Mouse (Mus musculus) limb, embryonic 10.5 days (tissue): ENCODE measurements around the gene Podxl. TPM values are rescaled to one million over a fixed set of nuclear protein-coding genes. Genes with fewer than 3 reads are reported as not detected.
"Not testable (repeated sequence)": the region's sequence is repeated elsewhere in the genome, so short reads cannot be mapped to it uniquely, and the experiment has no call there.

Experiments used
- DNase-seq: peaks from one replicate; pipeline ENCODE4 v3.0.0-alpha.2; 2017; ENCODE audit warnings: low spot score
- H3K27ac ChIP-seq: fragments of 300-500 bp; sonication (generic); 2 replicates; pipeline ENCODE4 v1.5.1; 2016; ENCODE audit warnings: mild to moderate bottlenecking
- H3K27me3 ChIP-seq: fragments of 300-500 bp; sonication (generic); 2 replicates; pipeline ENCODE4 v1.6.1; 2016; ENCODE audit warnings: low read depth, mild to moderate bottlenecking; ENCODE audit not compliant: poor library complexity, severe bottlenecking
- H3K36me3 ChIP-seq: fragments of 300-500 bp; sonication (generic); 2 replicates; pipeline ENCODE4 v1.6.1; 2016; ENCODE audit warnings: mild to moderate bottlenecking, moderate library complexity
- H3K4me1 ChIP-seq: fragments of 300-500 bp; sonication (generic); 2 replicates; pipeline ENCODE4 v1.6.1; 2016
- H3K4me3 ChIP-seq: fragments of 300-500 bp; sonication (generic); 2 replicates; pipeline ENCODE4 v1.5.1; 2016; ENCODE audit warnings: mild to moderate bottlenecking, moderate library complexity
- H3K9me3 ChIP-seq: fragments of 300-500 bp; sonication (generic); replicated peaks from 2 replicates; pipeline ENCODE4 v1.6.1; 2016; ENCODE audit warnings: mild to moderate bottlenecking
- WGBS: fragments of 180-500 bp; shearing (Covaris S2); methylation state at CpG from one replicate; pipeline ENCODE4 v1.1.7; 2016; 5-methylcytosine and 5-hydroxymethylcytosine counted together
- polyA plus RNA-seq: library from polyadenylated mRNA; unstranded; fragments of >200 nt; fragmentation: Nextera tagmentation; extraction: Ambion mirVana; gene quantifications from 2 replicates; pipeline ENCODE4 v1.2.1, GENCODE M21; 2016

The Podxl gene
- polyA plus RNA-seq, 1 experiment from 2014 or later, result 12.1 TPM

- Histone ChIP-seq H3K36me3 (no peaks in the 10 kb centered on the region), H3K27ac (peak overlapping the region; percentile 83; the same call in 1 of the 2 replicates), H3K4me1 (peaks cover 30% of the 10 kb centered on the region), H3K27me3 (peaks cover 84% of the 10 kb centered on the region), H3K9me3 (no peaks in the 10 kb centered on the region), H3K4me3 (peak overlapping the region; percentile 72)
- peak; percentile 38 for DNase-seq
- WGBS, result 6% methylated on average over 16 of the region's 16 CpGs
Measured at GRCm38 (mm10) chr6:31562371-31563080, 1.3 kb downstream of the Podxl start.

DNA sequence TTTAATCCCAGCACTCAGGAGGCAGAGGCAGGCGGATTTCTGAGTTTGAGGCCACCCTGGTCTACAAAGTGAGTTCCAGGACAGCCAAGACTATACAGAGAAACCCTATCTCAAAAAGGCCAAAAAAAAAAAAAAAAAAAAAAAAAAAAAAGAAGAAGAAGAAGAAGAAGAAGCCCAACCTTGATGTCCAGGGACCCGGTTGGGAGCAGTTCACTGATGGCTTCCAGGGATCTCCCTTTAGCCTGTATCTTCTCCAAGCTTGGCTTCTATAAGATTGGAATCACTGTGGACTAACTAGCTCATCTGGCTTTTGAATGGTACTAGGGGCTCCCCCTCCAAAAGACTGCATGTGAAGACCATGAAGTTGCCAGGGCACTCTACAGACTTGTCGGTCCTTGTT lies 1.8 kb downstream of the Podxl start:
- Histone ChIP-seq H3K4me1 (peaks cover 30% of the 10 kb centered on the region), H3K4me3 (peak overlapping the region; percentile 72)

GRCm38 (mm10) chr6:31560138-31560959 lies 3.4 kb downstream of the Podxl start:
- H3K27ac ChIP-seq, result no peak overlapping the region
- H3K36me3 ChIP-seq, result no peaks in the 10 kb centered on the region
- H3K4me1 ChIP-seq, result peaks cover 30% of the 10 kb centered on the region
- peaks cover 65% of the 10 kb centered on the region for H3K27me3 ChIP-seq
- no peak overlapping the region for H3K4me3 ChIP-seq
- DNase-seq, result no peak
- no peaks in the 10 kb centered on the region for H3K9me3 ChIP-seq
- 15% methylated on average over 13 of the region's 13 CpGs for WGBS

More for the DNA sequence above, 1.8 kb downstream of the Podxl start:
- H3K9me3 ChIP-seq, H3K36me3 ChIP-seq, DNase-seq, H3K27ac ChIP-seq: not testable (repeated sequence)
- WGBS, result 53% methylated on average over 3 of the region's 3 CpGs
- H3K27me3 ChIP-seq, result peaks cover 79% of the 10 kb centered on the region

- no peak overlapping the region for H3K4me3 ChIP-seq
- no peaks in the 10 kb centered on the region for H3K36me3 ChIP-seq
- DNase-seq, result no peak
- no peak overlapping the region for H3K27ac ChIP-seq
- peaks cover 27% of the 10 kb centered on the region for H3K27me3 ChIP-seq
- 89% methylated on average over 7 of the region's 7 CpGs for WGBS
- peaks cover 7% of the 10 kb centered on the region; the same call in 1 of the 2 replicates for H3K4me1 ChIP-seq
- no peaks in the 10 kb centered on the region for H3K9me3 ChIP-seq
Measured at GRCm38 (mm10) chr6:31556460-31557100, 7.2 kb downstream of the Podxl start.

DNA sequence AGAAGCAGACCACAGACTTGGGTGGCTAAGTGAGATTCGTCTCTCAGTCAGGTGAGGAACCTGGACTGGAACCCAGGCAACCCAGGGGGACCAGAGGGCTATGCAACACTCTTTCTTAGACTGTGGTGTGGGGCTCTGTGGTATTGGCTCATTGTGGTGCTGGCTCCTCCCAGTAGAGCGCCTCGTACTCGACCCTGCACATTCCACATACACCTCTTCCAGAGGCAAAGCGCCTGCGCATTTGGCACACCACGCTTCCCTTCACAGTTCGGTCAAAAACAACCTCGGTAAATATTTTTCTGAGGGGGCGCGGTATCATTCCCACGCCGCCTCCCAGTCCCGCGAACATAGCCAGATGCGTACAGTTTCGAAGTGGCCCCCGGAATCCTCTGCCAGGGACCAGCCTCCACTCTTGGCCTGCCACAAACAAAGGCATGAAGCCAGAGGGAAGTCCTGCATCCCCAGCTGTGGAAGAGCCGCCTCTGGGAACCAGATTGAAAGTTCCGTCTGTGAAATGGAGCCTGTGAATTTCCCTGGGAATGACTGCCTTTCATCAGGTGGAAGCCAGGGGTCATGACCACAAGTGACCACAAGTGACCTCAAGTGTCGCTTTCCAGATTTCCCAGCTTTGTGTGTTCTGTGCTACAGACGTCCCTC lies 12.8 kb downstream of the Podxl start:
- Histone ChIP-seq H3K27me3 (no peaks in the 10 kb centered on the region), H3K36me3 (no peaks in the 10 kb centered on the region), H3K27ac (no peak overlapping the region), H3K4me1 (peaks cover 26% of the 10 kb centered on the region), H3K9me3 (no peaks in the 10 kb centered on the region), H3K4me3 (no peak overlapping the region)
- WGBS, result 76% methylated on average over 22 of the region's 22 CpGs
- DNase-seq, result no peak

- 69% methylated on average over 5 of the region's 5 CpGs for WGBS
- Histone ChIP-seq H3K36me3 (no peaks in the 10 kb centered on the region), H3K27ac (no peak overlapping the region; the same call in 1 of the 2 replicates), H3K4me3 (no peak overlapping the region), H3K4me1 (peaks cover 32% of the 10 kb centered on the region), H3K9me3 (no peaks in the 10 kb centered on the region), H3K27me3 (no peaks in the 10 kb centered on the region)
- no peak for DNase-seq
Measured at GRCm38 (mm10) chr6:31549361-31550051, 14.3 kb downstream of the Podxl start.

DNA sequence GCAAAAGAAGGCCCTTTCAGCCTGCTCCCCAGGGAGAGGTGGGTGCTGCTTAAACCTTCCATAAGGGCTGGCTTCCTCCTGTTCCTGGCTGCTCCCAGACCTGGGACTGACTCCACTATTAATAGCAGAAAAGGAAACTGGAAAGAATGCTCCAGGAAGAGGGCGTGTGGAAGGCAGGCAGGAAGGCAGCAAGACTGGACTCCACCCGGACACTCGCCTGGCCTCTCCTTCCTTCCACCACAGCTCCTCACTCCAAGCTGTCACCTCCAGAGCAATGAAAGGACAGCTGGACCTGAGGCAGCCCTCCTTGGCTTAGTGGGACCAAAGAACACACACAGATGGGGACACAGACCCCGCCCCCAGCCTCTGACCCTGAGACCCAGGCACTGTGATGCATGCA lies 19.5 kb downstream of the Podxl start:
- DNase-seq, result no peak
- peak overlapping the region; percentile 34; the same call in 1 of the 2 replicates for H3K27ac ChIP-seq
- no peaks in the 10 kb centered on the region for H3K36me3 ChIP-seq
- 59% methylated on average over 4 of the region's 4 CpGs for WGBS
- H3K27me3 ChIP-seq, result no peaks in the 10 kb centered on the region
- no peak overlapping the region for H3K4me3 ChIP-seq
- H3K9me3 ChIP-seq, result no peaks in the 10 kb centered on the region
- peaks cover 18% of the 10 kb centered on the region for H3K4me1 ChIP-seq

DNA sequence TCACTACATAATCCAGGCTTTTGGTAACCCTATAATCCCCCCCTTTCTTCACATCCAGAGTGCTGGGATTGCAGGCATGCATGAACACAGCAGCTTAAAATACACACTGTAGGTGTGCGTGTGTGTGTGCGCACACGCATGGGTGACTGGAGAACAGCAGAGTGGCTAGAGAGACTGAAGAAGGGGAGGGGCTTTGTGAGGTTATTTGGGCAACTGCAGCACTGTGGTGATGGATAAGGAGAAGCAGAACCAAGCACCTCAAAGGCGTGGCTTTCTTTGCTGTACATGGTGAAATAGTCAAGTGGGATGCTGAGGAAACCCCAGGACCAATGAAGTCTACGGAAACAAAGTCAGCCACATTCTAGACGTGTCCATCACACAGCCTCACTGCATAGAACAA lies 23.8 kb downstream of the Podxl start:
- no peak overlapping the region for H3K27ac ChIP-seq
- 92% methylated on average over 6 of the region's 6 CpGs for WGBS
- no peak for DNase-seq
- H3K27me3 ChIP-seq, result no peaks in the 10 kb centered on the region
- H3K4me3 ChIP-seq, result no peak overlapping the region
- no peaks in the 10 kb centered on the region for H3K9me3 ChIP-seq
- H3K36me3 ChIP-seq, result no peaks in the 10 kb centered on the region
- peaks cover 8% of the 10 kb centered on the region for H3K4me1 ChIP-seq

DNA sequence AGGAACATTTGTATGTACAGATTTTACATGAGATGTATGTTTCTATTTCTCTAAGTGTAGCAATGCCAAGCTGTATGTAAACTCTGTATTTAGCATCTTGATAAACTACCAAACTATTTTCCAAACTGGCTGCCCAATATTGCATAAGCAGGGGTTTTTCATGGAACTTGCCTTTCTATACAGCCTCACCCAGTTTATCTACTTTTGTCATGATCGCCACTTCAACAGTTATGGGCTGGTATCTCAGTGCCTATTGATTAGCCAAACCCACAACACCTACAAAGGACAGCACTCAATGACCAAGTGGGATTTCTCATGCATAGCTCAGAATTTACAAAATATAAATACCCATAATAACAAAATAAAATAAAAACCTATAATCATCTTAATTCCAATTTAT lies 25.7 kb downstream of the Podxl start:
- Histone ChIP-seq H3K4me3 (no peak overlapping the region), H3K9me3 (no peaks in the 10 kb centered on the region), H3K27me3 (no peaks in the 10 kb centered on the region), H3K36me3 (no peaks in the 10 kb centered on the region), H3K4me1 (no peaks in the 10 kb centered on the region), H3K27ac (no peak overlapping the region)
- 94% methylated on average over 1 of the region's 1 CpGs for WGBS
- DNase-seq, result no peak

DNA sequence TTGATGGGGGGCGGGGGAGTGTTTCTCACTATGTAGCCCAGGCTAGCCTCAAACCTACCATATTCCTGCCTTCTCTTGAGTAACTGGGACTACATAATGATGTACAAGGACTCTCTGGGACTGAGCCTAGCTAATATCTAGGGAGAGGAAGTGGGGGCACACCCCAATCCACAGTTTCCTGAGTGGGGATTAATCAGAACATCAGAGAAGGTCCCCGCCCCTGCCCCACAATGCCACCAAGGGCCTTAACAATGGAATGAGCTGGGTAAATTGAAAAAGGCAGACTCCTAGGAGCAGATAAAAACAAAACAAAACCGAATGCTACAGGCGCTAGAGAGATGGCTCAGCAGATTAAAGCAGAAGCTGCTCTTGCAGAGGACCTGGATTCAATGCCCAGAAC lies 26.6 kb downstream of the Podxl start:
- H3K9me3 ChIP-seq, result no peaks in the 10 kb centered on the region
- no peaks in the 10 kb centered on the region for H3K36me3 ChIP-seq
- 83% methylated on average over 4 of the region's 4 CpGs for WGBS
- H3K4me1 ChIP-seq, result no peaks in the 10 kb centered on the region
- no peak overlapping the region for H3K27ac ChIP-seq
- H3K27me3 ChIP-seq, result no peaks in the 10 kb centered on the region
- no peak for DNase-seq
- H3K4me3 ChIP-seq, result no peak overlapping the region

DNA sequence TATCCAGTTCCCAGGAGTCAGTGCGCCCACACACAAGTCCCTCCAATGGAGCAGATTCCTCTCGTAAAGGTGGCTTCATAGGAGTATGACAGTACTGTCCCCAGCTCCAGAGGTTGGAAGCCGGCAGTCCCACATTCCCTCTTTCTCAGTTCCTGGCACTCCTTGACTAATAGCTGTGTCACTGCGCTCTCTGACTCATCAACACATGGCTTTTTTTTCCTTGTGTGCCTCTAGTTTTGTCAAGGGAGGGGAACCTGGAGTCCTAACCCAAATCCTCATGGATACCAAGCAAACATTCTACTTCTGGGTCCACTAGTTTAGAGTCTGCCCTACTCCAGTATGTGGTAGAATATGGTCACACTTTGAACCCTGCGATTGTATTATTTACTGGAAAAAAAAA lies 29.1 kb downstream of the Podxl start:
- Histone ChIP-seq H3K27me3 (no peaks in the 10 kb centered on the region), H3K36me3 (no peaks in the 10 kb centered on the region), H3K27ac (no peak overlapping the region), H3K4me1 (no peaks in the 10 kb centered on the region), H3K4me3 (no peak overlapping the region), H3K9me3 (no peaks in the 10 kb centered on the region)
- WGBS, result 88% methylated on average over 5 of the region's 5 CpGs
- no peak for DNase-seq

DNA sequence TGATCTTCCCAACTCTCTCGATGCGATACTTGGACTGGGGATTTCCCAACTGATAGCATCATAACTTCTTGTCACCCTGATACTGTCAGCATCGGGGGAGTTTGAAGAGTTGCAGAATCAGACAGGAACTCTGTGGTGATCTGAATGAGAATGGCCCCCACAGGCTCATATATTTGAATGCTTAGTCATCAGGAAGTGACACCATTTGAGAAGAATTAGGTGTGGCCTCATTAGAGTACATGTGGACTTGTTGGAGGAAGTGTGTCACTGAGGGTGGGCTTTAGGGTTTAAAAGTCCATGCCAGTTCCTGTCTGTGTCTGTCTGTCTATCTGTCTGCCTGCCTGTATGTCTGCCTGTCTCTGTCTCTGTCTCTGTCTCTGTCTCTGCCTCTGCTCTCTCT lies 31.9 kb downstream of the Podxl start:
- no peaks in the 10 kb centered on the region for H3K4me1 ChIP-seq
- no peak for DNase-seq
- WGBS, result 92% methylated on average over 3 of the region's 3 CpGs
- no peak overlapping the region for H3K27ac ChIP-seq
- no peaks in the 10 kb centered on the region for H3K36me3 ChIP-seq
- no peak overlapping the region for H3K4me3 ChIP-seq
- no peaks in the 10 kb centered on the region for H3K27me3 ChIP-seq
- H3K9me3 ChIP-seq, result no peaks in the 10 kb centered on the region
